1 mouse cellular context compared by ENCODE assay signal in genomic region chr9:108305629-108306520, GRCm38 (mm10).
TF ChIP-seq lines count a peak whose summit lies in the region.

Rhoa (plus strand) TSS chr9:108306129.
Tcta (minus strand) TSS chr9:108306160.

TF ChIP-seq in CH12.LX, 34 proteins besides CTCF, POLR2A, EP300 and RAD21 (continued from another document):
- TF ChIP-seq MAZ (IDR thresholded peaks at IDR 0.05; ENCODE audit: low read depth, low read length): peak; percentile 82
- TF ChIP-seq JUND (conservative IDR thresholded peaks at IDR 0.05; ENCODE audit: low read depth, low read length): 0 out of 2 replicates have a peak, but pooled peaks have one; percentile 15
- TF ChIP-seq E2F4 (IDR thresholded peaks at IDR 0.05; ENCODE audit: insufficient replicate concordance, low read depth, low read length): no peak; the same call in 1 of the 2 replicates
- no peak for TF ChIP-seq UBTF (IDR thresholded peaks at IDR 0.05; ENCODE audit: low read depth, low read length)
- peak; percentile 93 for TF ChIP-seq NRF1 (IDR thresholded peaks at IDR 0.05; ENCODE audit: low read depth, low read length)
- no peak for TF ChIP-seq CHD2 (IDR thresholded peaks at IDR 0.05; ENCODE audit: low read length)
- 0 out of 2 replicates have a peak, but pooled peaks have one; percentile 8 for TF ChIP-seq MAFK (IDR thresholded peaks at IDR 0.05; ENCODE audit: insufficient replicate concordance, low read length)
- TF ChIP-seq PAX5 (IDR thresholded peaks at IDR 0.05; ENCODE audit: low read length): no peak
- TF ChIP-seq MXI1 (IDR thresholded peaks at IDR 0.05; ENCODE audit: low read depth, low read length): peak; percentile 80
- TF ChIP-seq ETS1 (conservative IDR thresholded peaks at IDR 0.05; ENCODE audit: low read depth, low read length): 0 out of 2 replicates have a peak, but pooled peaks have one; percentile 8
- peak; percentile 76; the same call in 1 of the 2 replicates for TF ChIP-seq RCOR1 (conservative IDR thresholded peaks at IDR 0.05; ENCODE audit: low read depth, low read length)
- TF ChIP-seq KAT2A (IDR thresholded peaks at IDR 0.05; ENCODE audit: insufficient replicate concordance, low read length): no peak
- no peak for TF ChIP-seq GABPA (IDR thresholded peaks at IDR 0.05; ENCODE audit: insufficient replicate concordance, low read depth, low read length)
- TF ChIP-seq ELF1 (IDR thresholded peaks at IDR 0.05; ENCODE audit: low read depth, low read length): peak; percentile 97
- TF ChIP-seq ZKSCAN1 (IDR thresholded peaks at IDR 0.05; ENCODE audit: borderline replicate concordance, low read depth, low read length): no peak
- peak; percentile 97 for TF ChIP-seq MEF2A (IDR thresholded peaks at IDR 0.05; ENCODE audit: borderline replicate concordance, low read depth, low read length)
- peak; percentile 98 for TF ChIP-seq TBP (conservative IDR thresholded peaks at IDR 0.05; ENCODE audit: low read depth, low read length)
